Mouse (Mus musculus) T-helper 17 cell (primary cell): Measurements from ENCODE around the gene Pwp1.
"Not testable (repeated sequence)": the region's sequence is repeated elsewhere in the genome, so short reads cannot be mapped to it uniquely, and the experiment has no call there.

Experiments used
- in situ Hi-C, 2 experiments: fragments of 300-600 bp; cut with MboI, MseI; formaldehyde crosslinking; loops; 1 replicate in 1 of 2; 2 replicates in 1 of 2; pipeline ENCODE4 v1.15.1; 2025; ENCODE audit warnings: high pct_unique_total_duplicates in 2 of 2

Gene Pwp1

DNA sequence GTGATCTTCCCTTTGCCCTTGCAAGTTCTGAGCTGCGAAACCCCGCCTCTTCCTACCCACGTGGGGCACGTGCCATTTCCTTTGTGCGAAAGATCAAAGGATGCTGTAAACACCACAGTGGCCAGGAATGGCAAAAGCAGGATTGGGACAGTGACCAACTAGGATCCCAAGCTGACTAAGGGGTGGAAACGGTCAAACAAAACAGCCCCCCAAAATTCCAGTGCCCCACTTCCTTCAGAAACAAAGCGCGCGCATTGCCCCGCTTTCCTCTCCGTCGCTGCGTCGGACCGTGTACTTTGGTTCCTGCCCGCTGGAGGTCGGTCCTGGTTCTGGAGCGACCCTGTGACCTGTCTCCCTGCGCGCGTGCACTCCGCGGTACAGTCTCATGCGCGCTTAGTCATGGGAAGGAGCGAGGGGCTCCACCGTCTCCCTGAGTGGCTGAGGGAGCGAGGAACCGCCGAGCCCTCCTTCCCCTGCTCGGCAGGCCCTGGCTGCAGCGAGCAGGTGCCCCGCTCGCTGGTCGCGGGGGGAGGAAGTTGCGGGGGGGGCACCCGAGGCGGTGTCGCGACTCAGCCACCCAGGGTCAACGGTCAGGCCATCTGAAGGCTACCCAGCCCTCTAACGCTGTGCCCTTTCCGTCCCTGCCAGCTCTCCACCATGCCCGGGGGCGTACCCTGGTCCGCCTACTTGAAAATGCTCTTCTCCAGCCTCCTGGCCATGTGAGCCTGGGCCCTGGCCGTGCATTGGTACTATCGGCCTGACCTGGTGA, at the start of gene Pwp1:
Gene Pwp1, plus strand, starts transcription at position 410 of the 769 bp plus-strand sequence.
- in situ Hi-C loops, result loop anchor here (5.0 kb wide), 1 partner anchor 843 kb away; no protein-coding TSS in a partner anchor

DNA sequence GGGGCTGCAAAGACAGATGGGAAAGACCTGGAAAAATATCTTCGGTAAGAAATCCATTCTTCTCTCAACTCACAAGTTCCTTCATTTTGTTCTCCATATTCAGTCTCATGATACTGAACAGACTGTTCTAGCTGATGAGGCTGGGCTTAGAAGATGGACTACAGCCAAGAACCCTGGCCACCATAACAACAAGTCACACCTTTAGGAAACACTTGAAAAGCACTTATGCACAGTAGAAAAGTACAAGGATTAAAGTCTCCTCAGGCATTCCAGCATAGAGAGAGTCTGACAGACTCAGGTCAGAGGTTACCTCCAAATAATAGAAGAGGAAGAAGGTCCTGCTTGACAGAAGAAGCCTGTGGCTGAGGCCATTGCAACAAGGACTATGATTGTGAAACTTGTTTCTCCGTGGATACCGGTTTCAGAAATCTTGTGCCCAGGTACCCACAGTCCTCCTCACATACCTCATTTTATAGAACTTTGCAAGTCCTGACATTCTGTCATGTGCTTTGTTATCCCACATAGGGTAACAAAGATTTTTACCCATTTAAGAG, 7.1 kb upstream of the Pwp1 start:
- in situ Hi-C loops, result not testable (repeated sequence)

DNA sequence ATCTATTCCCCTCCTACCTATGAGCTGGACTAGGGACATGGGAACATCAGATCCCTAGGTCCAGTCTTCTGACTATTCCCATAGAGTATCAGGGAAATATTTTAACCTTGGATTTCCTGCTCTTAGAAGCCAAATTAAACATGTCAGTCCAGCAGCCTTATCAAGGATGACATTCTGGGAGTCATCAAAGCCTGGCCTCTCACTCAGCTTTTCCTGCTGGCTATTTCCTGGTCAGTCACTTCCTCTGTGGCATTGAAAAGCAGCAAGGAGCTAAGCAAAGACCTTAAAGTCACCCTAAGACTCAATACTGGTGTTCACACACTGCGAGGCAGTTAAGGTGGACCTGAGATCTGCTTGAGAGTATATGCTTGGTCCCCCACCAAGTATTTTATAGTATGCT, 5.5 kb upstream of the Pwp1 start:
- in situ Hi-C loops, result not testable (repeated sequence)

DNA sequence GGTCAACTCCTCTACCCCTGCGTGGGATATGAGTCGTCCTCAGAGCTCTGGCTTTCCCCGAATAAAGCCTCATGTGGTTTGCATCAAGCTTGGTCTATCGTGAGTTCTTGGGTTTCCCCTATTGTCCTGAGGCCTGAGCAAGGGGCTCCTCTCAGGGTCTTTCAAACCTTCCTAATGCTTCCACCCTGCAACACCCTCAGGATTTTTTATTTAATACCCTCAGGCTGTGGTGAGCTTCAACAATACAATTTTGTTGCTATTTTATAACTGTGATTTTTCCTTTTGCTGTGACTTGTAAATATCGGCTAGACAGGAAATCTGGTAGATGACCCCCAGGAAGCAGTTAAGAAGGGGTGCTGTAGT, 591 bp upstream of the Pwp1 start:
- in situ Hi-C loops, result loop anchor here (5.0 kb wide), 1 partner anchor 844 kb away; no protein-coding TSS in a partner anchor

DNA sequence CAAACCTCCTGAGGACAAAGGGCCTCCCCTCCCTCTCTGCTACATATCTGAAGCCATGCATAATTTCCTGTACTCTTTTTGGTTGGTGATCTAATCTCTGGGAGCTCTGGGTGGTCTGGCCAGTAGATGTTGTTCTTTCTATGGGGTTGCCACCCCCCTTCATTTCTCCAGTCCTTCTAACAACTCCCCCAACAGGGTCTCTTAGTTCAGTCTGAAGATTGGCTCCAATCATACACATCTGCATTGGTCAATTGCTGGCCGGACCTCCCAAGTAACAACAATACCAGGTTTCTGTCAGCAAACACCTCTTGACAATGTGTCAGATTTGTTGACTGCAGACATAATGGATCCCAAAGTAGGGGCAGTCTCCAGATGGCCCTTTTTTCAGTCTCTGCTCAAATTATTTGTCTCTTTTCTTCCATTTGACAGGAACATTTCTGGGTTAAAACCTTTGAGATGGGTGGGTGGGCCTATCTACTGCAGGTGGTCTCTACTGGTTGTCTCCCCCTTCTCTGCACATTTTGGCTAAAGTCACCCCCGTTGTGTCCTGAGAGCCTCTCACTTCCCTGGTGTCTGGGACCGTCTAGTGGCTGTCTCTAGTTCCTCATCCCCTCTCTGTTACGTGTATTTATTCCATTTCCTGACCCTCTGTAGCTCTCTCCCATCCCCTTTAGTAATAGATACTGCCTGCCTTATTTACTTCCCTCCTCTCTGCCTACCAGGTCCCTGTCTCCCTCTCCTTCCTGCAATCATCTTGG, 17.0 kb downstream of the Pwp1 start:
- in situ Hi-C loops, result no loop called here

DNA sequence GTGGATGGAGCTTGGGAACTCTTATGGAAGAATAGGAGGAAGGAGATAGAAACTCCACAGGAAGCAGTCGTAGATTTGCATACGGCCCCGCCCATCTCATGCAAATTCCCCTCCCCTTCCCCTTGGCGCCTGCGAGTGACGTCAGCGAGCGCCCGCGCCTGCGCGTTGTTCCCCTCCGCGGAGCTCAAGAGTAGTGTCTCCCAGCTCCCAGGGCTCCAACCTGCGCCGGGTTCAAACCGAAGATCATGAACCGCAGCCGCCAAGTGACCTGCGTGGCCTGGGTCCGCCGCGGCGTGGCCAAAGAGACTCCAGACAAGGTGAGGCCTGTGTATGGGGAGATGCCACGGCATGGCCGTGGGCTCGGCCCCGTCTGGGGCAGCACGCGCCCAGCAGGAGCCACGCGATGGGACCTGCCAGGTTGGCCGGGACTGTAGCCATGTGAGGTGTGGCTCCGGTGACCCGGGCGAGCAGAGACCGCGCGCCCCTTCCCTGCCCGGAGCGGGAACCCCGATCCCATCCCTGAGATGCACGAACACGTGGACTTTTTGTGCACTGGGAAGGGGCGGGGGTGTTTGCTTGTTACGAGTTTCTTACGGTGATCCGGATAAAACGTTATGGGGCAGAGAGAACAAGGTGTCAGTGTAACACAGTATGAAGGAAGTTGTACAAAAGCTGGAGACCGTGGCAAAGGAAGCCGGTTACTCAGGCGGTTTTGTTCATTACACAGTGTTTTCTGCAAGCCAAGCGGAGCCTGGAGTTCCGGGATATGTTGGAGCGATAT, 42.6 kb downstream of the Pwp1 start:
- in situ Hi-C loops, result loop anchor here in 1 of 2 experiments (5.0 kb wide), 1 partner anchor 85 kb away; the partner anchor contains the start of gene Rtcb

DNA sequence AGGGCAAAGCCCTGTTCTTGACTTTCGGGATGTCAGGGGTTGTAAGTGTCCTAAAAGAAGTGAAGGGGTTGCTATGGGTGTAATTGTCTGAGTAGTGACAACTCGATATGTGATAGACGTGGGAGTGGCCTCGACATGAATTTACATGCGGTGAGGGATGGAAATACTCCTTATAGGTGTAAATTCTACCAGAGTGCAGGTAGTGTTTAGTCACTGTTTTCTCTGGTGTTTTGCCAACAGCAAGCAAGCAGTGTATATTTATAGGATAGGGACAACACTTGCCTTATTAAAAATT, 43.1 kb downstream of the Pwp1 start:
- in situ Hi-C loops, result loop anchor here in 1 of 2 experiments (5.0 kb wide), 1 partner anchor 85 kb away; the partner anchor contains the start of gene Rtcb

DNA sequence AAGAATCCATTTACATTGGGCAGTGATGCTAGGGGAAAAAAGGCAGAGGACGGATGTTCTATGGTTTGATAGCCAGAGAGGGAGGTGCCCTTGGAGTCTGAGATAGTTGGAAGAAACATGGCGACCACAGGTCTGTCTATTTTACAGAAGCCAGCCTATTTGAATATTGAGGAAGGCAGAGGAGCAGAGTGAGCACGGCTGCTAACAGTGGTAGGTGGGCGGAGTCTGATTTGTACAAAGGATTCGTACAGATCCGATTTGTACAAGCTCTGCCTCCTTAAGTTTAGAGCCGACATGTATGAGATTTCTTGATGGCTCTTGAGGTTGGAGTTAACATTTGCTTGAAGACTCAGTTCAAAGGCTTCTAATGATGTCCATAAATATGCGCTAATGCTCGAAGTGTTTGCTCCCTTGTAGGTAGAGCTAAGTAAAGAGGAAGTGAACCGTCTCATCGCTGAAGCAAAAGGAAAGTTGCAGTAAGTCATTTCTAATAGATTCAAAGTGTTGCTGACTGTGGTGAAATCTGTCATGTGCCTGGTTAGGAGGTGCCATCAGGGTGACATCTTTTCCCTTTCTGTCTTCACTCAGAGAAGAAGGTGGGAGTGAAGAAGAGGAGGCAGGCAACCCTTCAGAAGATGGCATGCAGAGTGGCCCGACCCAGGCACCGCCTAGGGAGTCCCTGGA, 44.7 kb downstream of the Pwp1 start:
- in situ Hi-C loops, result loop anchor here in 1 of 2 experiments (5.0 kb wide), 1 partner anchor 83 kb away; the partner anchor contains the start of gene Rtcb

DNA sequence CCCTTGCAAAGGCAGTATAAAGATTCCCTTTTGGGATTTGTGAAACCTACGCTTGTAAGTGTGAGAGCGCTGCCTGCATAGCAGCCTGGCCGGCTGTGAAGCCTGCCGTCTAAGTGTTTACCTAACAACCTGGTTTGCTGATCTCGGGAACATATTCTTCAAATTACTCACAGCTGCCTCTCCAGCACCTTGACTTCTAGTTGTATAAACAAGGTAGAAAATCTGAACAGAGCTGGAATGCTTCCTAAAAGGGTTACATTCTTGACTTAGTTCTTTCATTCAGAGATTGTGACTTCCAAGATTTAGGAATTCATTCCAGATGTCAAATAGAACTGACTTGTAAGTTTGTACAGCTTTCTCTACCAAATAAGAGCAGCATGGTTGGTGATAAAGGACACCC, 46.5 kb downstream of the Pwp1 start:
- in situ Hi-C loops, result no loop called here

DNA sequence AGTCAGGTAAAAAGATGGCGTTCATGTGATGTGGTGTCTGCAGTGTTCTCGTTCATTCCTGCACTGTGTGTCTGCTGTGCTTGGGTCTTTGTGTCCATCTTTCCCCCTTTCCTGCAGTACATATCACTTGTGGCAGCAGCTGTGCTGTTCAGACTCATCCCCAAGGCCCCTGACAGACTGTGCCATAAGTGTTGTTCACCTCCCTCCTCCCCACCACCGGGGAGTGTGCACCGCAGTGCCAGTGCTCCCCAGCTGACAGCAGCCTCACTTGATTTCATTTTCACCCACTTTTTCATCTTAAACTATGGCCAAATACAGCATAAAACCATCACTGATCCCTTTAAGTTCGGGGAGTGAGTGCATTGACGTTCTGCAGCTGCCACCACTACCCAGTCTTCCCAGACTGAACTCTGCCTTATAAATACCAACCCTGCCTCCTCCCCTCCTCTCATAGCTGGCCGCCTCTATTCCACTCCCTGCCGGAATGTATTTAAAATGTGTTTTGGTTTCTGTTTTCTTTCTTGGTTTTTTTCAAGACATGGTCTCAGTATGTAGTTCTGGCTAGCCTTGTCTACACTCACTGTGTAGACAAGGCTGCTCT, 50.7 kb downstream of the Pwp1 start:
- in situ Hi-C loops, result no loop called here

DNA sequence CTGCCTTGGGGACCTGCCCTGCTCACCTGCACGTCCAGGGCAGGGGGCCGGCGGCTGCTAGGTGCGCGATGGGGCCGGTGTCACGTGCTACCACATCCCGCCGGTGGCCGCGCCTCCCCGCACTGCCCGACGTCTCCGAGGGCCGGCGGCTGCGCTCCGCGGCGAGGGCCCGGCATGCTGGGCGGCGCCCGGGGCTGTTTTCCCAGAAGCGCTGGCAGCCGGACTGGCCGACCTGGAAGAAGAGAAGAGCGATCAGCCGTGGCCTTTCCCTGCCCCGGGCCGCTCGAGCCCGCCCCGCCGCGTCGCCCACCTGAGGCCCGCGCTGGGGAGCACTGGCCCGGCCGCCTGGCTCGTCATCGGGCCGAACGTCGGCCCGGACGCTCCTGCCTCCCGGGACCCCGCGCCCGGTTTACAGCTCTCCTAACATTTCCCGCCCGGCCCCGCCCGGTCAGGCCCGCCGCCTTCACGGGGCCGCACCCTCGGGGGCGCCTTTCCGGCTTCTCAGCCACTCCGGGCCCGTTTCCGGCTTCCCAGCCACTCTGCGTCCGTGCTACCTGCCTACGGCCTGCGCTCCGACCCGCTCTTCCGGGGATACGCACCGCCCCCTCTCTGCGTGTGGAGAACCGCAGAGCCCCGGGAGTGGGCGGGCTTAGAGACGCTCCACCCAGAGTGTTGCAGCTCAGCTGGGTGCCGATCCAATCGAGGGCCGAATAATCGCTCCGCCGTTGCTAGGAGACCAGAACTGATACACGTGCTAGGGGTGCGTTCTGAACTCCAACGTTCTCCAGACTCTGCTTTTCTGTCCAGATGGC, 87.4 kb downstream of the Pwp1 start, which contains the start of gene Prdm4:
Gene Prdm4, minus strand, starts transcription at position 645 of the 812 bp plus-strand sequence.
- in situ Hi-C loops, result no loop called here

DNA sequence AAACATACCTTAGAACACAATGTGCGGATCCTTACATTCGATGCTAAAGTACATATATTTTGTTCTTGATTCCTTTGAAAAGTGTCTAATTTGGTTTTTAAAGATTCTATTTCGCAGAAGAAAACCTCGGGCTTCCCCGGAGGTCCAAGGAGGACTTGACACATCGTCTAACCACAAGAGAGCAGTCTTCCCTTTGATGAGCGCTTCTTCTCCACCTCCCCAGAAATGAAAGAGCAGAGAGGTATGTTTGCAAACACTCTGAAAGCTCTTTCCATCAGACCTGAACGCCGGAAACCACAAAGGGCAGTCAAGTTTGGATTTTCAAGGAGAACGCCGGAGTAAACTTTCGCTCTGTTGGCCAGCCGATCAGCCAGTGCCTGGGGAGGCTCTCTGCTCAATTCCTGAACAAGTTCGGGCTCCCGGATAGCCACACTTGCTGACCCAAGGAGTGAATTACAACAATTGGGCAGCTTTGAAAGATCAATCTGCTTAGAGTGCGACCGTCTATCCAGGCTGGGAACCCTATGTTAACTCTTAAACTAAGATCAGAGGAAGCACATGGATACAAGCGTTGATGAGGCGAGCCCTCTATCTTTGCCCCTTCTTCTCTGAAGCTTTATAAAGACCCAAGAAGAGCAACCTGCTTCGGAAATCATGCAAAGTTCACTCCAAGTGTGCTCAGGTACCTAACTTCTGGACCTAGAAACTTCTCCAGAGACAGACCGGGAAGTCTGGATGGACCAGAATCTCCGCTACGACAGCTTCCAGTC, 98.6 kb downstream of the Pwp1 start, which contains the start of gene Ascl4:
Gene Ascl4, plus strand, starts transcription at position 6 of the 770 bp plus-strand sequence.
- in situ Hi-C loops, result no loop called here

DNA sequence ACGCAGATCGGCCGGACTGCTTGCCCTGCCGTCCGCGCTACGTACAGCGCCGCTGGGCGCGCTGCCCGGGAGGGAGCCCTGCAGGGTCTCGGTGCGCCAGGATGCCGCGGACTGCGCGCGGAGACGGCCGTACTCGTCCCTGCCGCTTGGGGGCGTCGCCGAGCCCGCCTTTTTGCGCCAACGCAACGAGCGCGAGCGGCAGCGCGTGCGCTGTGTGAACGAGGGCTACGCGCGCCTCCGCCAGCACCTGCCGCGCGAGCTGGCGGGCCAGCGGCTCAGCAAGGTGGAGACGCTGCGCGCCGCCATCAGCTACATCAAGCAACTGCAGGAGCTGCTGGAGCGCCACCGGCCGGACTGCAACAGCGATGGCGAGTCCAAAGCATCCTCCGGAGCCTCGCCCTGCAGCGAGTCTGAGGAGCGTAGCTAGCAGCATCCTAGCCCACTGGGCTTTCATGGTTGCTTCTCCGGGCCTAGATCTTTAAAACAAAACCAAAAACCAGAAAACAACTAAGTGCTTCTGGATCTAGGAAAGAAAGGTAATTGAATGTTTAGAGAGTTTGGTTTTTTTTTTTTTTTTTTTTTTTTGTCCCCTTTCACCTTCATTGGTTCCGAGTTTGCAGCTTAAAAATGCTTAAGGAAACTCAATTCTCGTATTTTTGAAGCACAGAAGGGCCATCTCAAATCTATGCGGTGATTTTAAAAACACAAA, 99.4 kb downstream of the Pwp1 start:
- in situ Hi-C loops, result no loop called here

DNA sequence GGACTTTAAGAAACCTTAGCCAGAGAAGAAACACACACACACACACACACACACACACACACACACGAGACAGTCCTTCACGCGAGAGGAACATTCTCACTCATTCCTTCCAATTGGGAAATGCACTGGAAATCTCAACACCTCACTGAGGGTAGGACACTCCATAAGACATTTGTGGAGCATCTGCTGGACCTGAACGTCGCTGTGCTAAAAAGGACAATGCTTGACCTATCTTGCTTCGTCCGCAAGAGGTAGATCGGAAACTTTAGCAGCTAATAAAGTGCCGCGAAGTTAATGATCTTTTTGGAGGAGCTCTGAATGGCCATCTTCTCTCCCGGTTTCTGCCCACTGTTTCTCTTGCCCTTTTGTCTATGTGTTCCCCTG, 99.9 kb downstream of the Pwp1 start:
- in situ Hi-C loops, result no loop called here

DNA sequence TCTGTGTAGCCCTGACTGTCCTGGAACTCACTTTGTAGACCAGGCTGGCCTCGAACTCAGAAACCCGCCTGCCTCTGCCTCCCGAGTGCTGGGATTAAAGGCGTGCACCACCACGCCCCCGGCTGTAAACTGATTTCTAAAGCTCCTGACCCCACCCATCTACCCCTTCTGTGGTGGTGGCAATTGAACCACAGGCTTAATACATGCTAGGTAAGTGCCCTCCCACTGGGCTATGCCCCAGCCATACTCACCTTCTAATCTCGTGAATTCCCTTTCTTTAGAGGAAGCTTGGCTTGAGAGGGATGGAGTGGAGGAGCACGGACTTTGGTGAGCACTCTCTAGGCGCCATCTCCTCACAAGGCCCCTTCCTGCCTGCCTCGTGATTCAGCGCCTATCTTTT, 100.7 kb downstream of the Pwp1 start:
- in situ Hi-C loops, result no loop called here

DNA sequence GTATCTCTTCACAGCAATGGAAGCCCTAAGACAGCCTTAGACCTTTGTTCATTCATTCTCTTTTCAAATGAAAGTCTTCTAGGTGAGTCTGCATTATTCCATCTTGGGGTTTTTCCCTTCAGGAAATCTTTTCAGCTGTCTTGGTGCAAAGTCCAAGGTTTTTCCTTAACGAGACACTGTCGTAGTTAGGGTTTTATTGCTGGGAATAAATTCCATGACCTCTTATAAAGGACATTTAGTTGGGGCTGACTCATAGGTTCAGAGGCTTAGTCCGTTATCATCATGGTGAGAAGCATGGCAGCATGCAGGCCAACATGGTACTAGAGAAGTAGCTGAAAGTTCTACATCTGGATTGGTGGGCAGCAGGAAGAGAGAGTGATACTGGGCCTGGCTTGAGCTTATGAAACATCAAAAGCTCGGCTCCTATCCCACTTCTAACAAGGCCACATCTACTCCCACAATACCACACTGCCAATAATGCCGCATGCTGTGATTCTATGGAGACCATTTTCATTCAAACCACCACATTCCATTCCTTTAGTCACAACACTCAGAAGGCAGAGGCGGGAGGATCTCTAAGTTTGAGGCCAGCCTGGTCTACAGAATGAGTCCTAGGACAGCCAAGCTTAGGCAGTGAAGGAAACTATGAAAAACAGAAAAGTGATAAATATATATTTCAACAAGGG, 107.1 kb downstream of the Pwp1 start:
- in situ Hi-C loops, result no loop called here
